Mouse (Mus musculus): ENCODE results near the gene AI182371. TPM values are rescaled to one million over a fixed set of nuclear protein-coding genes. Genes with fewer than 3 reads are reported as not detected.

Gene AI182371
- polyA plus RNA-seq, 1 experiment from 2014 or later, result 0.87 TPM

GRCm38 (mm10) chr2:35060897-35061296 lies 40.4 kb downstream of the AI182371 start:
- no peak overlapping the region for H3K4me3 ChIP-seq (ENCODE audit: low read length)
- 64% methylated on average over 6 of the region's 6 CpGs for WGBS
- no peak overlapping the region for H3K9ac ChIP-seq (ENCODE audit: low read depth, low read length)
- no peaks in the 10 kb centered on the region for H3K4me1 ChIP-seq (ENCODE audit: control insufficient read depth, insufficient read depth, low read length)
- no peak overlapping the region for H3K27ac ChIP-seq (ENCODE audit: low read length)
- H3K36me3 ChIP-seq (ENCODE audit: control insufficient read depth, insufficient read depth, low read length), result no peaks in the 10 kb centered on the region
- H3K9me3 ChIP-seq (ENCODE audit: control insufficient read depth, low read length), result no peaks in the 10 kb centered on the region
- H3K4me2 ChIP-seq (ENCODE audit: low read depth, low read length), result no peak overlapping the region
- no peak for ATAC-seq
- H3K27me3 ChIP-seq (replicated peaks; ENCODE audit: control insufficient read depth, insufficient read depth, low read length), result no peaks in the 10 kb centered on the region

- no peak overlapping the region for H3K4me3 ChIP-seq (ENCODE audit: low read length)
- no peaks in the 10 kb centered on the region for H3K27me3 ChIP-seq (replicated peaks; ENCODE audit: control insufficient read depth, insufficient read depth, low read length)
- no peak overlapping the region for H3K4me2 ChIP-seq (ENCODE audit: low read depth, low read length)
- H3K9me3 ChIP-seq (ENCODE audit: control insufficient read depth, low read length), result no peaks in the 10 kb centered on the region
- no peak for ATAC-seq
- no peaks in the 10 kb centered on the region for H3K4me1 ChIP-seq (ENCODE audit: control insufficient read depth, insufficient read depth, low read length)
- H3K9ac ChIP-seq (ENCODE audit: low read depth, low read length), result no peak overlapping the region
- 70% methylated on average over 5 of the region's 5 CpGs for WGBS
- H3K27ac ChIP-seq (ENCODE audit: low read length), result no peak overlapping the region
- no peaks in the 10 kb centered on the region for H3K36me3 ChIP-seq (ENCODE audit: control insufficient read depth, insufficient read depth, low read length)
These were observed 41.1 kb downstream of the AI182371 start for GRCm38 (mm10) chr2:35060256-35060655.

- Histone ChIP-seq H3K9me3 (ENCODE audit: control insufficient read depth, low read length) (no peaks in the 10 kb centered on the region), H3K36me3 (ENCODE audit: control insufficient read depth, insufficient read depth, low read length) (no peaks in the 10 kb centered on the region), H3K27ac (ENCODE audit: low read length) (no peak overlapping the region), H3K4me3 (ENCODE audit: low read length) (no peak overlapping the region), H3K9ac (ENCODE audit: low read depth, low read length) (no peak overlapping the region), H3K27me3 (replicated peaks; ENCODE audit: control insufficient read depth, insufficient read depth, low read length) (no peaks in the 10 kb centered on the region), H3K4me2 (ENCODE audit: low read depth, low read length) (no peak overlapping the region), H3K4me1 (ENCODE audit: control insufficient read depth, insufficient read depth, low read length) (no peaks in the 10 kb centered on the region)
- ATAC-seq, result no peak
- WGBS, result 80% methylated on average over 2 of the region's 2 CpGs
These were observed 43.0 kb downstream of the AI182371 start for GRCm38 (mm10) chr2:35058325-35058724.

- Histone ChIP-seq H3K4me1 (ENCODE audit: control insufficient read depth, insufficient read depth, low read length) (no peaks in the 10 kb centered on the region), H3K9me3 (ENCODE audit: control insufficient read depth, low read length) (no peaks in the 10 kb centered on the region), H3K27ac (ENCODE audit: low read length) (no peak overlapping the region), H3K4me2 (ENCODE audit: low read depth, low read length) (no peak overlapping the region), H3K27me3 (replicated peaks; ENCODE audit: control insufficient read depth, insufficient read depth, low read length) (no peaks in the 10 kb centered on the region), H3K36me3 (ENCODE audit: control insufficient read depth, insufficient read depth, low read length) (no peaks in the 10 kb centered on the region), H3K4me3 (ENCODE audit: low read length) (no peak overlapping the region), H3K9ac (ENCODE audit: low read depth, low read length) (no peak overlapping the region)
- ATAC-seq, result no peak
- WGBS, result 85% methylated on average over 11 of the region's 11 CpGs
These were observed 44.1 kb downstream of the AI182371 start for GRCm38 (mm10) chr2:35057243-35057642.

- Histone ChIP-seq H3K27ac (ENCODE audit: low read length) (no peak overlapping the region), H3K4me1 (ENCODE audit: control insufficient read depth, insufficient read depth, low read length) (no peaks in the 10 kb centered on the region), H3K4me3 (ENCODE audit: low read length) (no peak overlapping the region), H3K36me3 (ENCODE audit: control insufficient read depth, insufficient read depth, low read length) (no peaks in the 10 kb centered on the region), H3K9ac (ENCODE audit: low read depth, low read length) (no peak overlapping the region), H3K27me3 (replicated peaks; ENCODE audit: control insufficient read depth, insufficient read depth, low read length) (no peaks in the 10 kb centered on the region), H3K4me2 (ENCODE audit: low read depth, low read length) (no peak overlapping the region), H3K9me3 (ENCODE audit: control insufficient read depth, low read length) (no peaks in the 10 kb centered on the region)
- ATAC-seq, result no peak
- 41% methylated on average over 5 of the region's 5 CpGs for WGBS
These were observed 52.5 kb downstream of the AI182371 start for GRCm38 (mm10) chr2:35048851-35049250.

GRCm38 (mm10) chr2:35044956-35045355 lies 56.4 kb downstream of the AI182371 start:
- H3K9ac ChIP-seq (ENCODE audit: low read depth, low read length), result no peak overlapping the region
- no peaks in the 10 kb centered on the region for H3K36me3 ChIP-seq (ENCODE audit: control insufficient read depth, insufficient read depth, low read length)
- no peaks in the 10 kb centered on the region for H3K9me3 ChIP-seq (ENCODE audit: control insufficient read depth, low read length)
- WGBS, result 64% methylated on average over 2 of the region's 2 CpGs
- no peaks in the 10 kb centered on the region for H3K27me3 ChIP-seq (replicated peaks; ENCODE audit: control insufficient read depth, insufficient read depth, low read length)
- no peak overlapping the region for H3K4me2 ChIP-seq (ENCODE audit: low read depth, low read length)
- H3K4me1 ChIP-seq (ENCODE audit: control insufficient read depth, insufficient read depth, low read length), result no peaks in the 10 kb centered on the region
- no peak overlapping the region for H3K4me3 ChIP-seq (ENCODE audit: low read length)
- no peak for ATAC-seq
- H3K27ac ChIP-seq (ENCODE audit: low read length), result no peak overlapping the region

- Histone ChIP-seq H3K9ac (ENCODE audit: low read depth, low read length) (no peak overlapping the region), H3K9me3 (ENCODE audit: control insufficient read depth, low read length) (no peaks in the 10 kb centered on the region), H3K27me3 (replicated peaks; ENCODE audit: control insufficient read depth, insufficient read depth, low read length) (no peaks in the 10 kb centered on the region), H3K4me3 (ENCODE audit: low read length) (no peak overlapping the region), H3K36me3 (ENCODE audit: control insufficient read depth, insufficient read depth, low read length) (no peaks in the 10 kb centered on the region), H3K4me1 (ENCODE audit: control insufficient read depth, insufficient read depth, low read length) (no peaks in the 10 kb centered on the region), H3K27ac (ENCODE audit: low read length) (no peak overlapping the region), H3K4me2 (ENCODE audit: low read depth, low read length) (no peak overlapping the region)
- 92% methylated on average over 9 of the region's 9 CpGs for WGBS
- ATAC-seq, result no peak
These were observed 62.6 kb downstream of the AI182371 start for GRCm38 (mm10) chr2:35038580-35039375.

Other genes starting within 250 kb of the AI182371 start
- 11.8 and 13.9 TPM in 2 replicates for gene Cutal, start 227.1 kb downstream of the AI182371 start, polyA plus RNA-seq (2015; fragmentation: Nextera tagmentation; extraction: Ambion mirVana)
- 100 and 103 TPM in 2 replicates for gene Psmd5, start 226.6 kb downstream of the AI182371 start, polyA plus RNA-seq (2015; fragmentation: Nextera tagmentation; extraction: Ambion mirVana)
- gene Phf19, start 187.5 kb downstream of the AI182371 start, polyA plus RNA-seq (2015; fragmentation: Nextera tagmentation; extraction: Ambion mirVana), result 6.0 and 6.7 TPM in 2 replicates
- 2.9 and 3.5 TPM in 2 replicates for gene Traf1, start 139.8 kb downstream of the AI182371 start, polyA plus RNA-seq (2015; fragmentation: Nextera tagmentation; extraction: Ambion mirVana)
- gene Hc, start 40.1 kb downstream of the AI182371 start, polyA plus RNA-seq (2015; fragmentation: Nextera tagmentation; extraction: Ambion mirVana), result 0.72 and 1.2 TPM in 2 replicates
- gene Cntrl, start 7.9 kb upstream of the AI182371 start, polyA plus RNA-seq (2015; fragmentation: Nextera tagmentation; extraction: Ambion mirVana), result 15.7 and 17.3 TPM in 2 replicates
- 343 and 359 TPM in 2 replicates for gene Rab14, start 99.6 kb upstream of the AI182371 start, polyA plus RNA-seq (2015; fragmentation: Nextera tagmentation; extraction: Ambion mirVana)
- 177 TPM in 2 replicates for gene Gsn, start 154.8 kb upstream of the AI182371 start, polyA plus RNA-seq (2015; fragmentation: Nextera tagmentation; extraction: Ambion mirVana)
- gene Stom, start 235.4 kb upstream of the AI182371 start, polyA plus RNA-seq (2015; fragmentation: Nextera tagmentation; extraction: Ambion mirVana), result 64.7 and 66.0 TPM in 2 replicates